Mouse (Mus musculus): ENCODE results near the gene Pus10. TPM values are rescaled to one million over a fixed set of nuclear protein-coding genes. Genes with fewer than 3 reads are reported as not detected.

Gene Pus10
- polyA plus RNA-seq, 1 experiment from 2014 or later: 11.8 TPM

GRCm38 (mm10) chr11:23770760-23771506 is 105.5 kb downstream of the Pus10 start, which contains the start of gene Rel:
Gene Rel, minus strand, starts transcription at chr11:23770970.
- H3K4me3 ChIP-seq: peak within 1 kb of the TSS; percentile 76

GRCm38 (mm10) chr11:23771507-23772097 is 106.1 kb downstream of the Pus10 start:
- H3K9me3 ChIP-seq: no peaks in the 10 kb centered on the region
- peaks cover 13% of the 10 kb centered on the region for H3K4me1 ChIP-seq (replicated peaks)
- H3K4me3 ChIP-seq: peak overlapping the region; percentile 76
- peaks cover 18% of the 10 kb centered on the region for H3K27me3 ChIP-seq
- WGBS: 6% methylated on average over 21 of the region's 21 CpGs
- no peaks in the 10 kb centered on the region for H3K36me3 ChIP-seq
- ATAC-seq (ENCODE audit: low FRiP score): no peak; the same call in 1 of the 2 replicates
- H3K9ac ChIP-seq: peak overlapping the region; percentile 80
- peak overlapping the region; percentile 77 for H3K4me2 ChIP-seq
- peak overlapping the region; percentile 91 for H3K27ac ChIP-seq

More at GRCm38 (mm10) chr11:23770760-23771506, 105.5 kb downstream of the Pus10 start, which contains the start of gene Rel:
- Histone ChIP-seq H3K27me3 (peaks cover 18% of the 10 kb centered on the region), H3K9me3 (no peaks in the 10 kb centered on the region), H3K27ac (peak within 1 kb of the TSS; percentile 91), H3K4me2 (peak within 1 kb of the TSS; percentile 77), H3K36me3 (no peaks in the 10 kb centered on the region), H3K4me1 (replicated peaks) (peaks cover 13% of the 10 kb centered on the region), H3K9ac (peak within 1 kb of the TSS; percentile 80)
- ATAC-seq (ENCODE audit: low FRiP score): peak; percentile 96
- WGBS: under 1% methylated on average over 64 of the region's 88 CpGs

- Histone ChIP-seq H3K4me3 (no peak overlapping the region), H3K4me1 (replicated peaks) (peaks cover 13% of the 10 kb centered on the region), H3K9ac (no peak overlapping the region), H3K9me3 (no peaks in the 10 kb centered on the region), H3K36me3 (no peaks in the 10 kb centered on the region), H3K27ac (no peak overlapping the region), H3K27me3 (peaks cover 18% of the 10 kb centered on the region), H3K4me2 (no peak overlapping the region)
- no peak for ATAC-seq (ENCODE audit: low FRiP score)
- WGBS: 37% methylated on average over 1 of the region's 1 CpGs
Measured at GRCm38 (mm10) chr11:23772471-23772870, 107.0 kb downstream of the Pus10 start.

GRCm38 (mm10) chr11:23778787-23779201 is 113.3 kb downstream of the Pus10 start:
- 0 out of 2 replicates have a peak, but pooled peaks cover 3% of the 10 kb centered on the region for H3K27me3 ChIP-seq
- no peak overlapping the region for H3K9ac ChIP-seq
- H3K4me2 ChIP-seq: no peak overlapping the region
- ATAC-seq (ENCODE audit: low FRiP score): no peak
- no peaks in the 10 kb centered on the region for H3K36me3 ChIP-seq
- H3K27ac ChIP-seq: no peak overlapping the region
- H3K4me3 ChIP-seq: no peak overlapping the region
- no peaks in the 10 kb centered on the region for H3K4me1 ChIP-seq (replicated peaks)
- 89% methylated on average over 8 of the region's 8 CpGs for WGBS
- H3K9me3 ChIP-seq: no peaks in the 10 kb centered on the region

- Histone ChIP-seq H3K4me2 (no peak overlapping the region), H3K4me3 (no peak overlapping the region), H3K27ac (no peak overlapping the region), H3K27me3 (no peaks in the 10 kb centered on the region), H3K9ac (no peak overlapping the region), H3K36me3 (no peaks in the 10 kb centered on the region), H3K4me1 (replicated peaks) (no peaks in the 10 kb centered on the region), H3K9me3 (no peaks in the 10 kb centered on the region)
- WGBS: 80% methylated on average over 3 of the region's 3 CpGs
- no peak for ATAC-seq (ENCODE audit: low FRiP score)
Measured at GRCm38 (mm10) chr11:23782038-23782437, 116.6 kb downstream of the Pus10 start.

Other genes starting within 250 kb of the Pus10 start
- gene Ahsa2, start 167.6 kb upstream of the Pus10 start, polyA plus RNA-seq (2015; fragmentation: Nextera tagmentation; extraction: Ambion mirVana): 120 and 126 TPM in 2 replicates
- gene 1700093K21Rik, start 144.5 kb upstream of the Pus10 start, polyA plus RNA-seq (2015; fragmentation: Nextera tagmentation; extraction: Ambion mirVana): 0.21 TPM in 1 of 2 replicates, not detected in the other
- 142 and 149 TPM in 2 replicates for gene 0610010F05Rik, start 32.0 kb upstream of the Pus10 start, polyA plus RNA-seq (2015; fragmentation: Nextera tagmentation; extraction: Ambion mirVana)
- 33.2 and 35.2 TPM in 2 replicates for gene Pex13, start 285 bp downstream of the Pus10 start, polyA plus RNA-seq (2015; fragmentation: Nextera tagmentation; extraction: Ambion mirVana)
- 0.43 and 0.54 TPM in 2 replicates for gene Rel, start 105.3 kb downstream of the Pus10 start, polyA plus RNA-seq (2015; fragmentation: Nextera tagmentation; extraction: Ambion mirVana)
- 23.6 and 24.6 TPM in 2 replicates for gene Papolg, start 229.6 kb downstream of the Pus10 start, polyA plus RNA-seq (2015; fragmentation: Nextera tagmentation; extraction: Ambion mirVana)

All from hindbrain, embryonic 13.5 days (tissue).